Mouse (Mus musculus) CD8-positive naive resting alpha-beta T cell, adult 57 days (primary cell): Measurements from ENCODE around the gene Plxnc1. TPM values are rescaled to one million over a fixed set of nuclear protein-coding genes. Genes with fewer than 3 reads are reported as not detected.

Source experiments
- total RNA-seq: library from RNA; stranded (reverse); gene quantifications from one replicate; pipeline ENCODE4 v1.2.4, GENCODE M21; 2023

The Plxnc1 gene
- total RNA-seq: 11.2 TPM

DNA sequence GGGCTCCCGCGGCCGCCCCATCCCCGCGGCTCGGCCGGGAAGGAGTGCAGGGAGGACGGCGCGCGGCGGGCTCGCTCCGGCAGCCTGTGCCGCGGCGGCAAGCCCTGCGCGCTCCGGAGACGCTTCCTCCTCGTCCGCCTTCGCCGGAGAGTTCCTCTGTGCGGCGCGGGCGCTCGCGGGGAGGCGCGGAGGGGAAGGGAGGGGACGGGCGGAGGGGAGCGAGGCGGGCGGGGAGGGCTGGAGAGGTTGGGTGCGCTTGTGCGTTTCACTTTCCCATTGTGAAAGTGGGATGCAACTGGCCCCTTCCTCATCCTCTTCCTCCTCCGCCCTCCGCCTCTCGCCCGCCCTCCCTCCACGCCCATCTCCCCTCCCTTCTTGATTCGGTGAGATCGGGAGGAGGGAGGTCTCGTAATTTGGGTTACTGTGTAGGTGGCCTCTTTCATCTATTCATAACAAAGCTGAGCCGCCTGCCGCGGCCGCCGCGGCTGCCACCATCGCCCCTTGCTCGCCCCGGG is at the start of gene Plxnc1:
Gene Plxnc1, minus strand, starts transcription at position 145 of the 515 bp plus-strand sequence.

